Mouse (Mus musculus): Measurements from ENCODE around the gene Cldn5. TPM values are rescaled to one million over a fixed set of nuclear protein-coding genes. Genes with fewer than 3 reads are reported as not detected.

Cldn5 gene
- polyA plus RNA-seq, 1 experiment from 2014 or later: 128 TPM

GRCm38 (mm10) chr16:18781810-18782209 is 5.2 kb downstream of the Cldn5 start:
- Histone ChIP-seq H3K9ac (replicated peaks; ENCODE audit: low read length) (no peak overlapping the region), H3K4me3 (ENCODE audit: low read length) (no peak overlapping the region), H3K27ac (ENCODE audit: low read length) (peak overlapping the region; percentile 64), H3K27me3 (ENCODE audit: insufficient read depth, low read length) (peaks cover 24% of the 10 kb centered on the region), H3K36me3 (ENCODE audit: insufficient read depth, low read length) (peaks cover 35% of the 10 kb centered on the region), H3K9me3 (ENCODE audit: low read length) (no peaks in the 10 kb centered on the region), H3K4me2 (replicated peaks; ENCODE audit: low read depth, low read length) (no peak overlapping the region), H3K4me1 (ENCODE audit: insufficient read depth, low read length) (peaks cover 16% of the 10 kb centered on the region)
- peak; percentile 75 for ATAC-seq (ENCODE audit: low FRiP score, low TSS enrichment)
- WGBS: 45% methylated on average over 10 of the region's 10 CpGs

GRCm38 (mm10) chr16:18785025-18785424 is 8.4 kb downstream of the Cldn5 start:
- Histone ChIP-seq H3K4me3 (ENCODE audit: low read length) (no peak overlapping the region), H3K27me3 (ENCODE audit: insufficient read depth, low read length) (no peaks in the 10 kb centered on the region), H3K4me2 (replicated peaks; ENCODE audit: low read depth, low read length) (no peak overlapping the region), H3K9ac (replicated peaks; ENCODE audit: low read length) (no peak overlapping the region), H3K9me3 (ENCODE audit: low read length) (no peaks in the 10 kb centered on the region), H3K4me1 (ENCODE audit: insufficient read depth, low read length) (peaks cover 7% of the 10 kb centered on the region; the same call in 1 of the 2 replicates), H3K36me3 (ENCODE audit: insufficient read depth, low read length) (peaks cover 55% of the 10 kb centered on the region), H3K27ac (ENCODE audit: low read length) (no peak overlapping the region)
- 91% methylated on average over 7 of the region's 7 CpGs for WGBS
- ATAC-seq (ENCODE audit: low FRiP score, low TSS enrichment): no peak

- WGBS: 93% methylated on average over 1 of the region's 1 CpGs
- H3K4me2 ChIP-seq (replicated peaks; ENCODE audit: low read depth, low read length): no peak overlapping the region
- no peak overlapping the region for H3K4me3 ChIP-seq (ENCODE audit: low read length)
- H3K9ac ChIP-seq (replicated peaks; ENCODE audit: low read length): no peak overlapping the region
- no peak overlapping the region for H3K27ac ChIP-seq (ENCODE audit: low read length)
- ATAC-seq (ENCODE audit: low FRiP score, low TSS enrichment): no peak
- H3K36me3 ChIP-seq (ENCODE audit: insufficient read depth, low read length): peaks cover 57% of the 10 kb centered on the region
- H3K27me3 ChIP-seq (ENCODE audit: insufficient read depth, low read length): no peaks in the 10 kb centered on the region
- peaks cover 7% of the 10 kb centered on the region; the same call in 1 of the 2 replicates for H3K4me1 ChIP-seq (ENCODE audit: insufficient read depth, low read length)
- no peaks in the 10 kb centered on the region for H3K9me3 ChIP-seq (ENCODE audit: low read length)
These were observed 8.8 kb downstream of the Cldn5 start for GRCm38 (mm10) chr16:18785485-18785884.

- 94% methylated on average over 10 of the region's 10 CpGs for WGBS
- no peak overlapping the region for H3K4me2 ChIP-seq (replicated peaks; ENCODE audit: low read depth, low read length)
- no peaks in the 10 kb centered on the region for H3K9me3 ChIP-seq (ENCODE audit: low read length)
- H3K36me3 ChIP-seq (ENCODE audit: insufficient read depth, low read length): peaks cover 64% of the 10 kb centered on the region
- no peaks in the 10 kb centered on the region for H3K27me3 ChIP-seq (ENCODE audit: insufficient read depth, low read length)
- no peak overlapping the region for H3K9ac ChIP-seq (replicated peaks; ENCODE audit: low read length)
- no peak overlapping the region for H3K27ac ChIP-seq (ENCODE audit: low read length)
- ATAC-seq (ENCODE audit: low FRiP score, low TSS enrichment): no peak
- peaks cover 5% of the 10 kb centered on the region; the same call in 1 of the 2 replicates for H3K4me1 ChIP-seq (ENCODE audit: insufficient read depth, low read length)
- H3K4me3 ChIP-seq (ENCODE audit: low read length): no peak overlapping the region
These were observed 10.0 kb downstream of the Cldn5 start for GRCm38 (mm10) chr16:18786652-18787051.

- no peaks in the 10 kb centered on the region for H3K9me3 ChIP-seq (ENCODE audit: low read length)
- no peaks in the 10 kb centered on the region for H3K4me1 ChIP-seq (ENCODE audit: insufficient read depth, low read length)
- ATAC-seq (ENCODE audit: low FRiP score, low TSS enrichment): no peak
- no peaks in the 10 kb centered on the region for H3K27me3 ChIP-seq (ENCODE audit: insufficient read depth, low read length)
- 78% methylated on average over 10 of the region's 10 CpGs for WGBS
- H3K4me3 ChIP-seq (ENCODE audit: low read length): no peak overlapping the region
- H3K4me2 ChIP-seq (replicated peaks; ENCODE audit: low read depth, low read length): no peak overlapping the region
- H3K27ac ChIP-seq (ENCODE audit: low read length): 0 out of 2 replicates have a peak overlapping the region, but pooled peaks have one; percentile 10
- H3K9ac ChIP-seq (replicated peaks; ENCODE audit: low read length): no peak overlapping the region
- peaks cover 57% of the 10 kb centered on the region for H3K36me3 ChIP-seq (ENCODE audit: insufficient read depth, low read length)
These were observed 12.2 kb downstream of the Cldn5 start for GRCm38 (mm10) chr16:18788627-18789406.

- 92% methylated on average over 11 of the region's 11 CpGs for WGBS
- peaks cover 67% of the 10 kb centered on the region for H3K36me3 ChIP-seq (ENCODE audit: insufficient read depth, low read length)
These were observed 18.7 kb downstream of the Cldn5 start for GRCm38 (mm10) chr16:18795223-18795899.

GRCm38 (mm10) chr16:18796645-18797044 is 20.0 kb downstream of the Cldn5 start:
- Histone ChIP-seq H3K36me3 (ENCODE audit: insufficient read depth, low read length) (peaks cover 69% of the 10 kb centered on the region), H3K27ac (ENCODE audit: low read length) (no peak overlapping the region), H3K4me2 (replicated peaks; ENCODE audit: low read depth, low read length) (no peak overlapping the region), H3K9ac (replicated peaks; ENCODE audit: low read length) (no peak overlapping the region), H3K4me1 (ENCODE audit: insufficient read depth, low read length) (no peaks in the 10 kb centered on the region), H3K27me3 (ENCODE audit: insufficient read depth, low read length) (no peaks in the 10 kb centered on the region), H3K4me3 (ENCODE audit: low read length) (no peak overlapping the region), H3K9me3 (ENCODE audit: low read length) (no peaks in the 10 kb centered on the region)
- 91% methylated on average over 7 of the region's 7 CpGs for WGBS
- ATAC-seq (ENCODE audit: low FRiP score, low TSS enrichment): no peak

More at GRCm38 (mm10) chr16:18795223-18795899, 18.7 kb downstream of the Cldn5 start:
- H3K27ac ChIP-seq (ENCODE audit: low read length): no peak overlapping the region
- no peak overlapping the region for H3K4me2 ChIP-seq (replicated peaks; ENCODE audit: low read depth, low read length)
- no peak for ATAC-seq (ENCODE audit: low FRiP score, low TSS enrichment)
- no peaks in the 10 kb centered on the region for H3K4me1 ChIP-seq (ENCODE audit: insufficient read depth, low read length)
- H3K27me3 ChIP-seq (ENCODE audit: insufficient read depth, low read length): no peaks in the 10 kb centered on the region
- H3K9me3 ChIP-seq (ENCODE audit: low read length): no peaks in the 10 kb centered on the region
- H3K4me3 ChIP-seq (ENCODE audit: low read length): no peak overlapping the region
- H3K9ac ChIP-seq (replicated peaks; ENCODE audit: low read length): no peak overlapping the region

GRCm38 (mm10) chr16:18798151-18798550 is 21.5 kb downstream of the Cldn5 start:
- Histone ChIP-seq H3K27me3 (ENCODE audit: insufficient read depth, low read length) (no peaks in the 10 kb centered on the region), H3K4me2 (replicated peaks; ENCODE audit: low read depth, low read length) (no peak overlapping the region), H3K4me3 (ENCODE audit: low read length) (no peak overlapping the region), H3K27ac (ENCODE audit: low read length) (no peak overlapping the region), H3K4me1 (ENCODE audit: insufficient read depth, low read length) (no peaks in the 10 kb centered on the region), H3K9me3 (ENCODE audit: low read length) (no peaks in the 10 kb centered on the region), H3K9ac (replicated peaks; ENCODE audit: low read length) (no peak overlapping the region), H3K36me3 (ENCODE audit: insufficient read depth, low read length) (peaks cover 65% of the 10 kb centered on the region)
- WGBS: 92% methylated on average over 5 of the region's 5 CpGs
- no peak for ATAC-seq (ENCODE audit: low FRiP score, low TSS enrichment)

GRCm38 (mm10) chr16:18798841-18799240 is 22.2 kb downstream of the Cldn5 start:
- 58% methylated on average over 2 of the region's 2 CpGs for WGBS
- peaks cover 62% of the 10 kb centered on the region for H3K36me3 ChIP-seq (ENCODE audit: insufficient read depth, low read length)
- H3K27ac ChIP-seq (ENCODE audit: low read length): no peak overlapping the region
- H3K4me3 ChIP-seq (ENCODE audit: low read length): no peak overlapping the region
- no peaks in the 10 kb centered on the region for H3K27me3 ChIP-seq (ENCODE audit: insufficient read depth, low read length)
- no peak overlapping the region for H3K9ac ChIP-seq (replicated peaks; ENCODE audit: low read length)
- 0 out of 2 replicates have a peak, but pooled peaks have one; percentile 23 for ATAC-seq (ENCODE audit: low FRiP score, low TSS enrichment)
- H3K4me1 ChIP-seq (ENCODE audit: insufficient read depth, low read length): no peaks in the 10 kb centered on the region
- no peak overlapping the region for H3K4me2 ChIP-seq (replicated peaks; ENCODE audit: low read depth, low read length)
- no peaks in the 10 kb centered on the region for H3K9me3 ChIP-seq (ENCODE audit: low read length)

- H3K9ac ChIP-seq (replicated peaks; ENCODE audit: low read length): no peak overlapping the region
- H3K27me3 ChIP-seq (ENCODE audit: insufficient read depth, low read length): no peaks in the 10 kb centered on the region
- H3K36me3 ChIP-seq (ENCODE audit: insufficient read depth, low read length): peaks cover 44% of the 10 kb centered on the region
- WGBS: 96% methylated on average over 2 of the region's 2 CpGs
- H3K4me3 ChIP-seq (ENCODE audit: low read length): no peak overlapping the region
- no peak overlapping the region for H3K27ac ChIP-seq (ENCODE audit: low read length)
- ATAC-seq (ENCODE audit: low FRiP score, low TSS enrichment): no peak
- no peaks in the 10 kb centered on the region for H3K9me3 ChIP-seq (ENCODE audit: low read length)
- H3K4me2 ChIP-seq (replicated peaks; ENCODE audit: low read depth, low read length): no peak overlapping the region
- H3K4me1 ChIP-seq (ENCODE audit: insufficient read depth, low read length): peaks cover 6% of the 10 kb centered on the region; the same call in 1 of the 2 replicates
These were observed 29.1 kb downstream of the Cldn5 start for GRCm38 (mm10) chr16:18805746-18806145.
